Mouse (Mus musculus) adrenal gland, postnatal 10 days (tissue): Measurements from ENCODE around the gene Ugt2b1. TPM values are rescaled to one million over a fixed set of nuclear protein-coding genes. Genes with fewer than 3 reads are reported as not detected.
"Not testable (repeated sequence)": the region's sequence is repeated elsewhere in the genome, so short reads cannot be mapped to it uniquely, and the experiment has no call there.

ENCODE experiments used
- DNase-seq: peaks from one replicate; pipeline ENCODE4 v3.0.0; 2021; ENCODE audit warnings: mixed read lengths
- long read RNA-seq, 2 experiments: library from polyadenylated mRNA; stranded (forward); transcript quantifications; one replicate each; pipeline ENCODE4 v2.0.0; 2021
- total RNA-seq, 2 experiments: library from RNA; stranded (reverse); gene quantifications; 2 replicates each; pipeline ENCODE4 v1.2.3; 2021

Gene Ugt2b1
- 10 to 100 TPM in 1 of 2 experiments, 1 to 10 TPM in 1; 8.2 to 18.2 TPM for total RNA-seq
- long read RNA-seq, experiment 1, transcript Ugt2b1-201 (6 exons, 2,573 nt), result major isoform, 31 of 41 reads
- long read RNA-seq, experiment 1, partial matches to known transcripts, result 5 of 41 reads
- long read RNA-seq, experiment 1, other reads (novel, unspliced or antisense), result 5 of 41 reads
- long read RNA-seq, experiment 2, partial matches to known transcripts, result 0 of 1 reads
- long read RNA-seq, experiment 2, other reads (novel, unspliced or antisense), result 0 of 1 reads

DNA sequence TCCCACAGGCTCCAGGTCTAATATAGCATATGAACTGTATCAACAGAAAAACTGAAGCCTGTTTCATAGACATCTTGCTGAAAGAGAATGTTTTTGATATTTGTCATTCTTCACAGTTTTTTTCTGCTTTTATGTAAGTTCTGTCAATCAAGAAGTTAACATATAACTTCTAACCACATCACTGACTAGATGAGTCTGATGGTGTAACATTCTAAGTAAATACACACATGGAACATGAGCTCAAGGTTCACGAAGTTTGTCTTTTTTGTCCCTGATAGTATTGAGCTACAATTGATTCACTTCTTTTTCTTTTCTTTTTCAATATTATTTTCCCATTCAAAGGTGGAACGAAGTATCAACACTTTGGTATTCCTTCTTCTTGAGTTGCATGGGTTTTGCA, at the start of gene Ugt2b1:
Gene Ugt2b1, minus strand, starts transcription at position 105 of the 400 bp plus-strand sequence.
- no peak for DNase-seq

DNA sequence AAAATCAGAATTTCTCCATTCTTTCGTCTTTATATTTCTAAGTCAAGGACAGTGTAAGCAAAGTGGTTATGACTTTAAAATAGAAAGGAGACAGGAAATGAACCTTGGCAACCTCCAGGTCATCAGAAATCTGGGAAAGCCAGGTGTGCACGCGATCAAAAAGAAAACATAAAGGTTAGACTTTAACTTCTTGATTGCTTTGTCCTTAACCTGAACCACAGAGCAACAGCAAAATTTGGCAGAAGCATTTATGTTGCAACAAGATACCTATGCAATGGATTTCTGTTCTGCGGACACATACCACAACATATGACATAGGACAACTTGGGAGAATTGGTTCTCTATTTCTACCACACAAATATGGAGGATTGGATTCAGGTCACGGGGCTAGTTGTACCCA, 40.9 kb upstream of the Ugt2b1 start:
- not testable (repeated sequence) for DNase-seq

DNA sequence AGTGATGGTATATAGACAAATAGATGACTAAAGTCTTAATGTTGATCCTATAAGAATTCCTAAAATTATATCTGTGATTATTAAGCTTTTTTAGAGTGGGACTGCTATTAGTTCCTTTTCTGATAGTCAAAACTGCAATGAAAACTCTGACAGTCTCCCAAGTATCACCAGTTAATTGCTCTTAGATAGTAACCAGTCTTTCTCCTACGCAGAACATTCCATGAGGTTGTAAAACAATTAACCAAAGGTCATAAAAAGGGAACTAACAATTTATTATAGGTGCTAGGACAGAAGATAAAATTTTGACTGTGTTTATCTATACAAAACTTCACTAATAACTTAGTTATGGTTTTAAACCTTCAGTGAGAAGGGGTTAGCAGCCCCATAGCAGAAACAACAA, 36.5 kb upstream of the Ugt2b1 start:
- DNase-seq, result not testable (repeated sequence)

DNA sequence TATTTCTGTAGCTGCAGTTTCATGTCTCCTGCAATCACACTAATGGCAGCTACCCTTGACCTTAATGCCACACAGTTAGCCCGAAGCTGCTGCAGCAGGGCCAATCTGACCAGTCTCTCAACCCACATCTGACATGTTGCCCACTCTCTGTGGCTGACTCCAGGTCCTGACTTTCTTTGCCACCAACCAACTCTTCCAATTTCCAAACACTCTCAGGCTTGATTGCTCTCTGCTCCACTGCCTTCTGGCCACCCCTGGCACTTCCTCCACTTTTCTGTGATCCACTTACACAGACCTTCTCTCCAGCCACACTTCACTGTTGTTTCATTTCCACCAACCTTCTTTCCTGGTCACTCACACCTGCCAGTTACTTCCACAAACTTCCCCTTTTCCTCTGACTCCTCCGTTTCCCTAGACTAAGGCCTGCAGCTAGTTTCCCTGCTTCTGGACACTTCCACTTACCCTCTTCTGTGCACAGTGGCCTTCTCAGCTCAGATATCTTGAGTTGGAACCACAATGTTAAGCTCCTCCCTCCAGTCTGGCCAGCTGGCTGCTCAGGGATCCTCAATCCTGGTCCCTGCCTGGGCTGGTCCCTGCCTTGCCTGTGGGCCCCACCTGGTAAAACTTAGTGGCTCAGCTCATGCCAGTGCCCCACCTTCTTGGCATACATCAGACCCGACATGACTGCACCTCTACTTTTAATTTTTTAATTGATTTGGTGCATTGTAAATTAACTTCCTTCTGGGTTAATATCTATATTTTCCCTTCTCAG, 35.4 kb upstream of the Ugt2b1 start:
- peak; percentile 25 for DNase-seq

GRCm38 (mm10) chr5:86960504-86960903, 34.2 kb upstream of the Ugt2b1 start:
- no peak for DNase-seq

GRCm38 (mm10) chr5:86942111-86942510, 15.8 kb upstream of the Ugt2b1 start:
- DNase-seq, result no peak

DNA sequence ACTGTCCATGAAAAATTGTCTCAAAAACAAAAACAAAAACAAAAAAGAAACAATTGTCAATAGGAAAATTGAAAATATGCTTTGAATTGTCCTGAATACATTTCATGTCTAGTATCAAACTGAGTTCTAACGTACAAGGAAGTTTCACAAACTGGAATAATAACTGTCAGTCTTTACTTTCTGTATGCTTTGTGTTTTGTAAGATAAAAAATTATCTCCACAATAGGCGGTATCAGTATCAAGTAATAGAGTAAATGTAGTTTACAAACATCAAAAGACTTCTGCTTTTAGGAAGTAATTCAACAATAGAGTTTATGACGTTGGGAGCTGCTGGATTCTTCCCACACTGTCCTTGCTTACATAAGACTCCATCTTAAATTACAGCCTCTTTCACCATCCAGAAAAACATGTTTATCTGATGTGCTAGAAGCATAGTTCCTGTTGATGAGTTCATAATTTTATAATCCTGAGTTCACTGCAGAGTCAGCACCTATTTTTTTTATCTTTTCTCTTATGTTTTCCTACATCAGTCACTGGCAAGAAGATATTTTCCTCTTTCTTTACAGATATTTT, 5.6 kb downstream of the Ugt2b1 start:
- no peak for DNase-seq

GRCm38 (mm10) chr5:86911357-86912099, 14.8 kb downstream of the Ugt2b1 start:
- DNase-seq, result no peak

GRCm38 (mm10) chr5:86910770-86911169, 15.6 kb downstream of the Ugt2b1 start:
- no peak for DNase-seq

DNA sequence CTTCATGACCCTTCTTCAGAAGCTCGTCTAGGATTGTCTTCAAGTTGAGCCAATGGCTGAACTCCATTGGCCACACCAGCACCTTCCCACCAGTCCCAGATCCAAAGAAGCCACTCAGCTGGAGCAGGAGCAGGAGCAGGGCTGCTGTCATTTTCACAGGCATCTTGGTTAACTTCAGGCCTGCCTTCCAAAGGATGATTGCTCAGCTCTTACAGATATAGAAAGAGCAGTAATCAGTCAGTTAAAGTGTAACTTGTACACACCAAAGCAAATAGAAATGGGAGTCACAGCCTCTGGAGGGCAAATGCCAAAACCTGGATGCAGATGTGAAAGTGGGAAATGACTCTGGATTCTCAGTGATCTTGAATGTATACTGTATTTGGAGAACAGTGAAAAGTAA, 19.6 kb downstream of the Ugt2b1 start, which contains the start of gene Ugt2b34:
Gene Ugt2b34, minus strand, starts transcription at position 180 of the 400 bp plus-strand sequence.
- no peak for DNase-seq

GRCm38 (mm10) chr5:86889933-86890332, 36.4 kb downstream of the Ugt2b1 start:
- DNase-seq, result no peak

GRCm38 (mm10) chr5:86888420-86888819, 37.9 kb downstream of the Ugt2b1 start:
- no peak for DNase-seq

DNA sequence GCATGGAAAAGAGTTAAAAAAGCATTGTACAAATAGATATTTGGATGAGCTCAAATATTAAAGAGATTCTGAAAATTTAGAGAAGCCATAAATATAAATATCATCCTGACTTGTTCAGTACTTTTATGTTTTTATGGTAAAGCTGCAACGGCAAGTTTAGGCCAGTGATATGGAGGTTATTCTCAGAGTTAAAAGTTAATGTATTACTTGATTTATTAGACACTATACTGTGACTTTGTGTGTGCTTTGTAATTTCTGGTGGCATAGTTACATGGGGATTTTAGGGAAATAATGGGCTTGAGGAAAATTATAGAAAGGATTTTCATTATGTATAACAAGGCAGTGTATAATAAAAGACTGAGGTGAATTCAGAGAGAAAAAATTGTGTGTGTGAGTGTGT, 39.2 kb downstream of the Ugt2b1 start:
- DNase-seq, result no peak

DNA sequence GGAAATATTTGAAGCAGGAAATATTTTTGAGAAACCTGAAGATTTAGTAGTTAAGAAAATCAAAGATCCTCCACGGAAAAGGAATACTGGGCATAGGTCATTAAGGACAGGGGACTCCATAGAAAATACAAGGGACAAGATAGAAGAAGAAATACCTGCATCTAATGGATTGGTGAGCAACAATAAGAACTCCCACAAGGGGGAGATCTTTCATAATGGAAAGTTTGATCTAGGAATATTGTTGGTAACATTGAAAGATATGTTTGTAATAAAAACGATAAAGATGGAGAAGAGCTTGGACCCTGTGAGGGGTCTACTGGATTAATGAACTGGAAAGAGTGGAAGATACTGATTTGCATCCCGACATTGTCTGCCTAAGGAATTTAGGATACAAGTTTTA, 39.7 kb downstream of the Ugt2b1 start:
- DNase-seq, result no peak

- DNase-seq, result peak; percentile 10
Measured at GRCm38 (mm10) chr5:86871877-86872276, 54.5 kb downstream of the Ugt2b1 start.

Other genes starting within 250 kb of the Ugt2b1 start
- gene Tmprss11e, start 180.7 kb downstream of the Ugt2b1 start, total RNA-seq, result not detected
- gene Ythdc1, start 122.3 kb downstream of the Ugt2b1 start, total RNA-seq, result 10 to 100 TPM; 52.7 to 54.9 TPM
- 10 to 100 TPM; 12.1 to 24.2 TPM for gene Ugt2b34, start 19.6 kb downstream of the Ugt2b1 start, total RNA-seq
- gene Ugt2b35, start 74.3 kb upstream of the Ugt2b1 start, total RNA-seq, result 1 to 10 TPM; 3.9 to 7.4 TPM
- 10 to 100 TPM; 19.0 to 40.9 TPM for gene Ugt2b36, start 166.0 kb upstream of the Ugt2b1 start, total RNA-seq
- 10 to 100 TPM; 11.3 to 22.5 TPM for gene Ugt2b5, start 213.8 kb upstream of the Ugt2b1 start, total RNA-seq